Mouse (Mus musculus) forebrain, embryonic 16.5 days (tissue): ENCODE data around the gene Slc11a1. TPM values are rescaled to one million over a fixed set of nuclear protein-coding genes. Genes with fewer than 3 reads are reported as not detected.
A peak's percentile ranks its signal among the peaks of the same experiment; 100 is the strongest.
"Not testable (repeated sequence)": the region's sequence is repeated elsewhere in the genome, so short reads cannot be mapped to it uniquely, and the experiment has no call there.

ENCODE experiments used
- ATAC-seq: fragments of 200-750 bp; cut with Nextera tagmentation; 2 replicates; pipeline ENCODE4 v1.8.0; 2017; ENCODE audit warnings: mild to moderate bottlenecking, moderate library complexity
- H3K27ac ChIP-seq: fragments of 300-500 bp; sonication (generic); 2 replicates; pipeline ENCODE4 v1.5.1; 2014; ENCODE audit warnings: low read length, control low read depth
- H3K27me3 ChIP-seq: fragments of 300-500 bp; sonication (generic); replicated peaks from 2 replicates; pipeline ENCODE4 v1.6.1; 2014; ENCODE audit warnings: low read length; ENCODE audit not compliant: control insufficient read depth, insufficient read depth
- H3K36me3 ChIP-seq: fragments of 300-500 bp; sonication (generic); 2 replicates; pipeline ENCODE4 v1.6.1; 2014; ENCODE audit not compliant: control insufficient read depth, insufficient read depth
- H3K4me1 ChIP-seq: fragments of 300-500 bp; sonication (generic); replicated peaks from 2 replicates; pipeline ENCODE4 v1.6.1; 2014; ENCODE audit warnings: low read length; ENCODE audit not compliant: control insufficient read depth, insufficient read depth
- H3K4me2 ChIP-seq: fragments of 300-500 bp; sonication (generic); 2 replicates; pipeline ENCODE4 v1.6.1; 2014; ENCODE audit warnings: mild to moderate bottlenecking, low read length, control low read depth
- H3K4me3 ChIP-seq: fragments of 300-500 bp; sonication (generic); replicated peaks from 2 replicates; pipeline ENCODE4 v1.5.1; 2014; ENCODE audit warnings: mild to moderate bottlenecking, low read length, control low read depth
- H3K9ac ChIP-seq: fragments of 300-500 bp; sonication (generic); replicated peaks from 2 replicates; pipeline ENCODE4 v1.6.1; 2014; ENCODE audit warnings: low read depth, low read length, control low read depth
- H3K9me3 ChIP-seq: fragments of 300-500 bp; sonication (generic); 2 replicates; pipeline ENCODE4 v1.6.1; 2016; ENCODE audit warnings: low read length; ENCODE audit not compliant: control insufficient read depth
- WGBS: fragments of 180-500 bp; shearing (Covaris S2); extraction: QIAGEN DNeasy Blood & Tissue Kit; methylation state at CpG from one replicate; pipeline ENCODE4 v1.1.7; 2014; 5-methylcytosine and 5-hydroxymethylcytosine counted together
- polyA plus RNA-seq: library from polyadenylated mRNA; unstranded; fragments of >200 nt; fragmentation: Nextera tagmentation; extraction: Ambion mirVana; gene quantifications from 2 replicates; pipeline ENCODE4 v1.2.1, GENCODE M21; 2015

Slc11a1 gene
- polyA plus RNA-seq, 1 experiment from 2014 or later = 1.5 TPM

DNA sequence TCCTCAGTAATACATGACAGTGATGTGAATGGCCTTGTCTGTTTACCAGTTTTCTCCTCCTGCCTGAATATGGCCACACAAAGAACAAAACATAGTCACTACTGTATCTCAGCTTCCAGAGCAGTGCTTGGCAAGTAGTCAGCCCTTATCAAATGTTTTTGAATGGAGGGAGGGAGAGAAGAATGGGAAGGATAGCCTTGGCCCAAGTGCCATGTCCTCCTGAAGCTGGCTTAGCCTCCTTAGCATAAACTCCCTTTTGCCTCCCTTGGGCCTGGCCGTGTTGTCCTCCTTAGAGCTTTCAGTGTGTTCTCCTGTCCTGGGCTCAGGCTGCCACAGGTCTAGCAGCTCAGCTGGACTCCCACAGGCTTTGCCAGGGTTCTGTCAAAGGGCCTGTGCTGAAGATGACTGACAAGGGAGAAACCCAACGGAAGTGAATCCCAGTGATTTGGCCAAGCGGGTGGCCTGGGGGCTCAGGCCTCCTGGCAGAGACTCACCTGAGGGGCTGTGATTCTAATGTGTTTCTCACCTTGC, 37.7 kb upstream of the Slc11a1 start:
- Histone ChIP-seq H3K36me3 (no peaks in the 10 kb centered on the region), H3K27ac (no peak overlapping the region), H3K9me3 (no peaks in the 10 kb centered on the region), H3K4me2 (no peak overlapping the region), H3K27me3 (no peaks in the 10 kb centered on the region), H3K9ac (no peak overlapping the region), H3K4me3 (no peak overlapping the region), H3K4me1 (peaks cover 16% of the 10 kb centered on the region)
- ATAC-seq = no peak
- whole genome bisulfite sequencing = 67% methylated on average over 3 of the region's 3 CpGs

DNA sequence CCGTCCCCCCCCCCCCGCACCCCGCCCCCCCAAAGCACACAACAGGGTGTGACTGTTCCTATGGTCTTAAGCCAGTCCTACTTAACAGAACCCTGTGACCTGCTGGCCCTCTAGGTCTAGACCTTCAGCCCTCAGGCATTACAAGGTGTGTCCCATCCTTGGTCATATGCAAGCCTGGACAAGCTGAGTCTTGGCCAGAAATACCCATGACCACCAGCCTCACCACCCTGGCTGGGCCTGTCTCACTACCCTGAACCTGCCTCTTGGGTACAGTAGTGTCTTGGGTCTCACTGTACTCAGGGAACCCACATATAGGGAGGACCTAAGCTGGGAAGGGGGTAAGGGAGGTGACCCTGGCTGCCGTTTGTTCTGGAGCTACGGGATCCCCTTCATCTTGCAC, 37.0 kb upstream of the Slc11a1 start:
- peaks cover 14% of the 10 kb centered on the region for H3K4me1 ChIP-seq
- no peak for ATAC-seq
- no peaks in the 10 kb centered on the region for H3K27me3 ChIP-seq
- no peak overlapping the region for H3K27ac ChIP-seq
- no peaks in the 10 kb centered on the region for H3K36me3 ChIP-seq
- WGBS = 80% methylated on average over 3 of the region's 5 CpGs
- no peak overlapping the region for H3K4me3 ChIP-seq
- no peaks in the 10 kb centered on the region for H3K9me3 ChIP-seq
- no peak overlapping the region for H3K9ac ChIP-seq
- no peak overlapping the region for H3K4me2 ChIP-seq

DNA sequence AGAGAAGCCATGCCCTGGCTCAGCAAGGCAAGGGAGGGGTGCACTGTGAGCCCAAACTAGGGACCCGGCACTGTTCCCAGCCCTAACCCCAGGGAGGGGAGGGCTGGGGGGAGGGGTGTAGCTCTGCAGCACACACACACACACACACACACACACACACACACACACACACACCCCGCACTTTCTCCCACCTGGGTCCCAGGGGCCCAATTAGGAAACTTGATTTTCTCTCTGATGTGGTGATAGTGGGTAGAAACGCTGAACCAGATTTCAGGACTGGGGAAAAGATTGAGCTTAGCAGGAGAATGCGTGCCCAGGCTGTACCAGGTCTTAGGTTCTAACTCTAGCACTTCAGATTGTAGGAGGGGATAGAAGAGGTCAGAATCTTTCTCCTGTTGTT, 36.4 kb upstream of the Slc11a1 start:
- Histone ChIP-seq H3K4me1 (peaks cover 8% of the 10 kb centered on the region), H3K9me3 (no peaks in the 10 kb centered on the region), H3K4me2 (no peak overlapping the region), H3K4me3 (no peak overlapping the region), H3K36me3 (no peaks in the 10 kb centered on the region), H3K27me3 (no peaks in the 10 kb centered on the region), H3K27ac (no peak overlapping the region), H3K9ac (no peak overlapping the region)
- 85% methylated on average over 4 of the region's 4 CpGs for WGBS
- no peak for ATAC-seq

DNA sequence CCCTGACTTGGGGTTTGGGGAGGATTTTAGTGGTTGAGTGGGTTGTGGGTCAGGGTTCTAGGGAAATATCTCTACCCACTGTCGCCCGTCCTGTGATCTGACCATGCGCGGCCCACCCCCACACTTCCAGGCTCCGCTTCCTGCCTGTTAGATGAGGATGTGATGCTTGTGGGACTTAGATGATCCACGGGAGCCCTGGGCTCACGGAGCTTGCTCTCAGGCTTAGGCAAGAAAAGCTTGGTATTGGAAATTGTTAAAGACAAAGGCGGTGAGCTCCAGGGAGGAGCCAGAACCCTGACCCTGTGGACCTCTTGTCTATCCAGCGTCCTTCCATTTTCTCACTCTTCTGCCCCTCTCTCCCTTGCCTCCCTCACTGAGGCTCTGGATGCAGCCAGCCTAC, 35.1 kb upstream of the Slc11a1 start:
- H3K4me3 ChIP-seq = no peak overlapping the region
- no peaks in the 10 kb centered on the region for H3K27me3 ChIP-seq

DNA sequence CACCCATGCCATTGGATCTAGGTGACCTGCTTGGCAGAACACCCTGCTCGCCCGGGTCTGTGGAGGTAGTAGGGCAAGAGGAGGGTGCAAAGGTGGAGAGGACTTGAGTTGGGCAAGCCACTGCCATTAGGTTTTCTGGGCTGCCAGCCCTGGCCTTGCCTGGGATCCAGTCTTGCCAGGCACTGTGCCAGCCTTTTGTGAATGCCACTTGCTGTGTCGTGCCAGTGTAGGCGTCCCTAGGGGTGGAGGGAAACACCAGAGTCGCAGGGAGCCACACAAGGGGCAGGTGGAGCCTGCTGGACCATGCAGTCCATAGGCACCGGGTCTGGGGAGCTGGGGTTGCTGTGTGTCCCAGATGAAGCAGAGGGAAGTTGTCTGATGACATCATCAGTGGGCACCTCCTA, 34.6 kb upstream of the Slc11a1 start:
- Histone ChIP-seq H3K36me3 (no peaks in the 10 kb centered on the region), H3K4me3 (no peak overlapping the region), H3K9ac (no peak overlapping the region), H3K4me2 (no peak overlapping the region), H3K27me3 (no peaks in the 10 kb centered on the region), H3K9me3 (no peaks in the 10 kb centered on the region), H3K27ac (no peak overlapping the region), H3K4me1 (peaks cover 6% of the 10 kb centered on the region)
- peak; percentile 21; the same call in 1 of the 2 replicates for ATAC-seq
- WGBS = 76% methylated on average over 6 of the region's 6 CpGs

More for the DNA sequence above, 35.1 kb upstream of the Slc11a1 start:
- H3K4me2 ChIP-seq = no peak overlapping the region
- no peak overlapping the region for H3K27ac ChIP-seq
- H3K36me3 ChIP-seq = no peaks in the 10 kb centered on the region
- ATAC-seq = no peak
- no peaks in the 10 kb centered on the region for H3K9me3 ChIP-seq
- WGBS = 91% methylated on average over 9 of the region's 9 CpGs
- H3K4me1 ChIP-seq = peaks cover 6% of the 10 kb centered on the region
- no peak overlapping the region for H3K9ac ChIP-seq

DNA sequence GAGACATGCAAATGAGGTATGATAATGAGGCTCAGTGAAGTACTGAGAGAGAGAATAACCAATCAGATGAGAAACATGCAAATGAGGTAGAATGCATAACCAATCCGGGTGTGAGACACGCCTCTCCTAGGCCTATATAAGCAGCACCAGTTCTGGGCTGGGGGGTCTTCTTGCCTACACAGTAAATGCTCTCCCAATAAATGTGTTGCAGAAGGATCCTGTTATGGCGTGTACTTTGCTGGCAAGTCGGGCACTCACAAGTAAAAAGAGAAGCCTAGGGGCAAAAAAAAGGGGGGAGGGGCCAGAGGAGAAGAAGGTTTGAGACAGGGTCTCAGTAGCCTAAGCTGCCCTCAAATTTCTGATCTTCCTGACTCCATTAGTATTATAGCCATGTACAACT, 34.0 kb upstream of the Slc11a1 start:
- H3K27ac ChIP-seq, H3K9me3 ChIP-seq, H3K9ac ChIP-seq, H3K4me1 ChIP-seq, H3K4me2 ChIP-seq, H3K27me3 ChIP-seq, H3K4me3 ChIP-seq, ATAC-seq, H3K36me3 ChIP-seq: not testable (repeated sequence)
- 92% methylated on average over 4 of the region's 4 CpGs for WGBS

DNA sequence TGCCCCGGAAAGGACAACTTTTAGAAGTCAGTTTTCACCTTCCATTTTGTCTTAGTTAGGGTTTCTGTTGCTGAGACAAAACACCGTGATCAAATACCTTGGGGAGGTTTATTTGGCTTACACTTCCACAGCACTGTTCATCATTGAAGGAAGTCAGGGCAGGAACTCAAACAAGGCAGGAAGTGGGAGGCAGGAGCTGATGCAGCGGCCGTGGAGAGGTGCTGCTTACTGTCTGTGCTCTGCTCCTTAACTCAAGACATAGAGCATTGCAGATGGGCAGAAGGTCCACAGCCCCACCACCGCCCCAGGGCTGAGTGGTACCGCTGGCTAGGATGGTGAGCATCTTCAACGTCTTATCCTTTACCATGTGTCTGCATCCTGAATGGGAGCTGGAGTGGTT, 33.1 kb upstream of the Slc11a1 start:
- Histone ChIP-seq H3K27ac (no peak overlapping the region), H3K4me3 (no peak overlapping the region), H3K4me1 (peaks cover 6% of the 10 kb centered on the region), H3K36me3 (no peaks in the 10 kb centered on the region), H3K4me2 (no peak overlapping the region), H3K27me3 (no peaks in the 10 kb centered on the region), H3K9ac (no peak overlapping the region), H3K9me3 (no peaks in the 10 kb centered on the region)
- WGBS = 89% methylated on average over 7 of the region's 7 CpGs
- ATAC-seq = no peak

DNA sequence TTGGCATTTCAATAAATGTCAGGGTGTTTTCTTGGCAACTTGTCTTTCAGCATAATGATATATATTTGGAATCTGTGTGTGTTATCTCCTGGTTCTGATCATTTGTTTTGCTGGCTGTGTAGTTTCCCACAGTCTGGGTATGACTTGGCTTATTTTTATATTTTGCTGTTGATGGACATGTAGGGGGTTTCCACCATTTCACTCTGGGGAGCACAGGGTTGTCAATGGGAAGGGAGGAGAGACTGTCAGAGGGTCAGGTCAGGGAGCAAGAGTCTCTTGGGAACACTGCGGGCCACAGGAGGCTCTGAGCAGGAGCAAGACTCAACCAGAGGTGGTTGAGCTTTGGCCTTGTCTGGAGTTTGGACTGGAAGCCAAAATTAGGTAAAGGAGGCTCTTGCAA, 32.7 kb upstream of the Slc11a1 start:
- ATAC-seq = no peak
- H3K4me1 ChIP-seq = peaks cover 3% of the 10 kb centered on the region
- H3K9ac ChIP-seq = no peak overlapping the region
- no peaks in the 10 kb centered on the region for H3K36me3 ChIP-seq
- no peak overlapping the region for H3K4me3 ChIP-seq
- H3K4me2 ChIP-seq = no peak overlapping the region
- no peaks in the 10 kb centered on the region for H3K9me3 ChIP-seq
- no peaks in the 10 kb centered on the region for H3K27me3 ChIP-seq
- 97% methylated on average over 1 of the region's 1 CpGs for WGBS
- no peak overlapping the region for H3K27ac ChIP-seq

DNA sequence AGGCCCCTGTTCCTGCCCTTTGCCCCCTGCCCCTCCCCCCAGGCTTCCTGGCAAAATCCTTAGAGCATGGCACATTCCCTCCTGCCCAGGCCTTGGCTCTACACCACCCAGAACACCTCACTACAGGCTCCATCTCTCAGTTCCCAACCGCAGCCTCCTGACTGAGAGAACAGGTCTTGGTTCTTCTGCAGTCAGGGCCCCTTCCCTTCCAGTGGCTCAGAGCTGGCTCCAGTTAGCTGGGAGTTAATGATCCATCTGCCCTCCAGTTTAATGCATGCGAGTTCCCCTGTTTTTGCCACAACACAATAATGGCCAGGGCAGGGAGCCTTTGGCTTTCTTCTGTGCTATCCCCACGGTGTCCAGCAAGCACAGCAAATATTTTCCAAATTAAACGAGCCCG, 31.8 kb upstream of the Slc11a1 start:
- no peak for ATAC-seq
- 50% methylated on average over 5 of the region's 5 CpGs for WGBS
- Histone ChIP-seq H3K4me1 (no peaks in the 10 kb centered on the region; the same call in 1 of the 2 replicates), H3K36me3 (no peaks in the 10 kb centered on the region), H3K9me3 (no peaks in the 10 kb centered on the region), H3K9ac (no peak overlapping the region), H3K27me3 (no peaks in the 10 kb centered on the region), H3K4me3 (no peak overlapping the region), H3K4me2 (no peak overlapping the region), H3K27ac (no peak overlapping the region)
